Mouse (Mus musculus): Measurements from ENCODE around the gene Shc1. TPM values are rescaled to one million over a fixed set of nuclear protein-coding genes. Genes with fewer than 3 reads are reported as not detected.

Gene Shc1
- polyA plus RNA-seq, 1 experiment from 2014 or later: 43.5 TPM

DNA sequence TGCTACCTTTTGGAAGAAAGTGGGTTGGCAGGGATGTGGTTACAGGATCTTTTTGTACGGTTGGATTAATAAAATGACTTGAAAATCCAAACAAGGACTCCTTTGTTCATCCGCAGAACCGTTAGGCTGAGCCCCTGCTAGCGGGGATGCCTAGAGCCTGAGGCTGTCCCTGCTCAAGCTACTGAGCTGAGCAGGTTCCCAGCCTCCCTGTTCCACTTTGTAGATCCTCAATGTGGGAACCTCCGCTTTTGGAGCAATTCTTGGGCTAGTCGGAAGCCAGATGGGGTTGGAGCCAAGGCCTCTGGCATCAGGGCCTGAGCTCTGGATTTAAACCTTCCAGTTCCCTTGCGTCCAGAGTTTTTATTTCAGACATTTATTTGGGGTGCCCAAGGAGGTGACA, 16.8 kb downstream of the Shc1 start:
- Histone ChIP-seq H3K4me1 (peaks cover 31% of the 10 kb centered on the region), H3K9ac (replicated peaks) (no peak overlapping the region)
- WGBS: 73% methylated on average over 7 of the region's 7 CpGs

GRCm38 (mm10) chr3:89436176-89437113, 18.2 kb downstream of the Shc1 start, which contains the start of gene Pbxip1:
TSS of gene Pbxip1 (plus strand) at chr3:89436706.
- WGBS: 4% methylated on average over 16 of the region's 16 CpGs
- H3K9ac ChIP-seq (replicated peaks): peak within 1 kb of the TSS; percentile 50

More for the DNA sequence above, 16.8 kb downstream of the Shc1 start:
- Histone ChIP-seq H3K9me3 (no peaks in the 10 kb centered on the region), H3K27ac (replicated peaks) (peak overlapping the region; percentile 1; the same call in 1 of the 2 replicates), H3K4me2 (replicated peaks) (no peak overlapping the region), H3K4me3 (no peak overlapping the region), H3K27me3 (no peaks in the 10 kb centered on the region), H3K36me3 (peaks cover 24% of the 10 kb centered on the region)
- no peak for ATAC-seq (ENCODE audit: low FRiP score, low read depth)

GRCm38 (mm10) chr3:89437269-89437668, 19.0 kb downstream of the Shc1 start:
- Histone ChIP-seq H3K36me3 (peaks cover 24% of the 10 kb centered on the region), H3K9ac (replicated peaks) (peak overlapping the region; percentile 50), H3K4me2 (replicated peaks) (peak overlapping the region; percentile 61), H3K9me3 (no peaks in the 10 kb centered on the region), H3K27ac (replicated peaks) (0 out of 2 replicates have a peak overlapping the region, but pooled peaks have one; percentile 15), H3K4me1 (peaks cover 21% of the 10 kb centered on the region), H3K27me3 (no peaks in the 10 kb centered on the region), H3K4me3 (peak overlapping the region; percentile 45)
- WGBS: 26% methylated on average over 5 of the region's 5 CpGs
- ATAC-seq (ENCODE audit: low FRiP score, low read depth): no peak

More at GRCm38 (mm10) chr3:89436176-89437113, 18.2 kb downstream of the Shc1 start, which contains the start of gene Pbxip1:
- peak within 1 kb of the TSS; percentile 61 for H3K4me2 ChIP-seq (replicated peaks)
- peaks cover 24% of the 10 kb centered on the region for H3K36me3 ChIP-seq
- ATAC-seq (ENCODE audit: low FRiP score, low read depth): peak; percentile 76
- H3K27me3 ChIP-seq: no peaks in the 10 kb centered on the region
- H3K27ac ChIP-seq (replicated peaks): 0 out of 2 replicates have a peak within 1 kb of the TSS, but pooled peaks have one; percentile 15
- H3K4me1 ChIP-seq: peaks cover 24% of the 10 kb centered on the region
- no peaks in the 10 kb centered on the region for H3K9me3 ChIP-seq
- peak within 1 kb of the TSS; percentile 45 for H3K4me3 ChIP-seq

GRCm38 (mm10) chr3:89440691-89441090, 22.4 kb downstream of the Shc1 start:
- WGBS: 92% methylated on average over 2 of the region's 2 CpGs

DNA sequence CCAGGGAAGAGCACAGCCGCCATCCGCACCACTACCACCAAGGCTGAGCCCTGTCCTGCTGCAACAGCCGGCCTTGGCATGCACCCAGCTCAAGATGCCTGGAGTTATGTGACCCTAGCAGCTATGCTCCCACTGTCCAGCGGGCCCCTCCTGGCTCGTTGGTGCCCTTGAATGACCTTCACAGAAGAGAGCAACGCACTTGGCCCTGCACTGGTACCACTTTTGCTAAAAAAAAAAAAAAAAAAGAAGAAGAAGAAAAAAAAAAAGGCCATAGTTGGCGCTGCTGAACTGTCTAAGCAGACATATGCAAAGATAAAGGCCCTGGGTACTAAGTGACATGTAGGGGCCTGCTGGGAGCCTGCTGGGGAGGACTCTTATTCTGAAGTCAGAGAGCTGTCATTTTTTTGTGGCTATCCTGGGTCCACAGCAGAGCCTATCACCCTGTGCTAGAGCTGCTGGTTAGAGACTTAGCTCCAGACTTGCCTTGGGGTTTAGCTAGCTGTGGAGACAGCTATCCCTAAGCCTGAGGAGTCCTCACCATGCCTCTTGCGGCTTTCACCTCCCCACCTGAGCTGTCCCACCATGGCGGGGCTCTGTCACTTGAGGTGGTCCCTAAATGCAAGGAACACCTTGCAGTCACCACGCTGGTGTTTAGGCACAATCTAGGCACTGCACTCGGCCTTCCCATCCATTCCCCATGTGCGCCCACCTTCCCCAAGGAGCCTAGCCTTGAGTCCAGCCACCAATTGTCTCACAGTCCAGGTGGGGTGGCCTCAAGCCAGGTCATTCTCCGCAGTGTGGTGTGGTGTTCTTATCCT, 30.7 kb downstream of the Shc1 start:
- ATAC-seq (ENCODE audit: low FRiP score, low read depth): no peak

More at GRCm38 (mm10) chr3:89440691-89441090, 22.4 kb downstream of the Shc1 start:
- Histone ChIP-seq H3K9ac (replicated peaks) (no peak overlapping the region), H3K27me3 (no peaks in the 10 kb centered on the region), H3K9me3 (no peaks in the 10 kb centered on the region), H3K27ac (replicated peaks) (no peak overlapping the region), H3K4me3 (no peak overlapping the region), H3K4me2 (replicated peaks) (no peak overlapping the region), H3K4me1 (peaks cover 16% of the 10 kb centered on the region), H3K36me3 (no peaks in the 10 kb centered on the region)
- ATAC-seq (ENCODE audit: low FRiP score, low read depth): no peak

GRCm38 (mm10) chr3:89449541-89449940, 31.3 kb downstream of the Shc1 start:
- WGBS: 47% methylated on average over 7 of the region's 7 CpGs
- H3K4me3 ChIP-seq: no peak overlapping the region

More for the DNA sequence above, 30.7 kb downstream of the Shc1 start:
- no peak overlapping the region for H3K4me2 ChIP-seq (replicated peaks)
- no peaks in the 10 kb centered on the region for H3K36me3 ChIP-seq
- H3K27ac ChIP-seq (replicated peaks): no peak overlapping the region
- H3K4me3 ChIP-seq: no peak overlapping the region
- no peak overlapping the region for H3K9ac ChIP-seq (replicated peaks)
- WGBS: 75% methylated on average over 13 of the region's 13 CpGs
- H3K4me1 ChIP-seq: no peaks in the 10 kb centered on the region
- no peaks in the 10 kb centered on the region for H3K9me3 ChIP-seq
- no peaks in the 10 kb centered on the region for H3K27me3 ChIP-seq

GRCm38 (mm10) chr3:89451916-89452315, 33.7 kb downstream of the Shc1 start:
- Histone ChIP-seq H3K9ac (replicated peaks) (no peak overlapping the region), H3K9me3 (no peaks in the 10 kb centered on the region), H3K4me2 (replicated peaks) (no peak overlapping the region), H3K4me3 (no peak overlapping the region), H3K4me1 (0 out of 2 replicates have a peak, but pooled peaks cover 2% of the 10 kb centered on the region), H3K36me3 (no peaks in the 10 kb centered on the region), H3K27me3 (no peaks in the 10 kb centered on the region), H3K27ac (replicated peaks) (0 out of 2 replicates have a peak overlapping the region, but pooled peaks have one; percentile 15)
- no peak for ATAC-seq (ENCODE audit: low FRiP score, low read depth)
- WGBS: 91% methylated on average over 1 of the region's 1 CpGs

More at GRCm38 (mm10) chr3:89449541-89449940, 31.3 kb downstream of the Shc1 start:
- Histone ChIP-seq H3K27ac (replicated peaks) (no peak overlapping the region), H3K27me3 (no peaks in the 10 kb centered on the region), H3K9me3 (no peaks in the 10 kb centered on the region), H3K4me2 (replicated peaks) (no peak overlapping the region), H3K4me1 (no peaks in the 10 kb centered on the region), H3K9ac (replicated peaks) (no peak overlapping the region), H3K36me3 (no peaks in the 10 kb centered on the region)
- no peak for ATAC-seq (ENCODE audit: low FRiP score, low read depth)

GRCm38 (mm10) chr3:89454401-89455177, 36.3 kb downstream of the Shc1 start, which contains the start of gene Pmvk:
TSS of gene Pmvk (plus strand) at chr3:89454541.
- Histone ChIP-seq H3K4me3 (no peak within 1 kb of the TSS), H3K27ac (replicated peaks) (no peak within 1 kb of the TSS), H3K9me3 (no peaks in the 10 kb centered on the region), H3K36me3 (no peaks in the 10 kb centered on the region), H3K4me1 (peaks cover 5% of the 10 kb centered on the region; the same call in 1 of the 2 replicates), H3K4me2 (replicated peaks) (no peak within 1 kb of the TSS), H3K27me3 (no peaks in the 10 kb centered on the region), H3K9ac (replicated peaks) (no peak within 1 kb of the TSS)
- no peak for ATAC-seq (ENCODE audit: low FRiP score, low read depth)
- 61% methylated on average over 10 of the region's 10 CpGs for WGBS

DNA sequence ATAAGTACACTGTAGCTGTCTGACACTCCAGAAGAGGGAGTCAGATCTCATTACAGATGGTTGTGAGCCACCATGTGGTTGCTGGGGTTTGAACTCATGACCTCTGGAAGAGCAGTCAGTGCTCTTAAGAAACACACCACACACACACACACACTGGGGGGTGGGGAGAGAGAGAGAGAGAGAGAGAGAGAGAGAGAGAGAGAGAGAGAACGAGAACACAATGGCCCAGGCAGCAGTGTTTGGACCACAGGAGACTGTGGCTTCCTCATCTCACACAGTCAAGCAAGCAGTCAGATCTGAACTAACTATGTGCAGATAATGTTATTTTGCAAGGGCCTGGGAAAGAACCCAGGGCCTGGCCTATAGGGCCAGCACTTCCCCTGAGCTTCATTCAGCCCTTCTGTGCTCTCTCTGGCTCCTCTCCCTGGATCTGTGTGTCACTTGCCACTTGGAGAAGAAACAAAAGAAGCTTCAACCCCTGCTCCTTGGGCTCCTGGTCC, 37.6 kb downstream of the Shc1 start:
- H3K4me1 ChIP-seq: peaks cover 17% of the 10 kb centered on the region
- WGBS: 25% methylated on average over 1 of the region's 1 CpGs
- H3K4me2 ChIP-seq (replicated peaks): no peak overlapping the region
- no peaks in the 10 kb centered on the region for H3K9me3 ChIP-seq
- H3K27ac ChIP-seq (replicated peaks): no peak overlapping the region
- ATAC-seq (ENCODE audit: low FRiP score, low read depth): no peak
- no peak overlapping the region for H3K9ac ChIP-seq (replicated peaks)
- H3K27me3 ChIP-seq: no peaks in the 10 kb centered on the region
- no peak overlapping the region for H3K4me3 ChIP-seq
- H3K36me3 ChIP-seq: no peaks in the 10 kb centered on the region

- Histone ChIP-seq H3K27me3 (no peaks in the 10 kb centered on the region), H3K4me1 (peaks cover 17% of the 10 kb centered on the region), H3K9ac (replicated peaks) (no peak overlapping the region), H3K36me3 (no peaks in the 10 kb centered on the region), H3K27ac (replicated peaks) (no peak overlapping the region), H3K9me3 (no peaks in the 10 kb centered on the region), H3K4me2 (replicated peaks) (no peak overlapping the region), H3K4me3 (no peak overlapping the region)
- 35% methylated on average over 10 of the region's 10 CpGs for WGBS
- no peak for ATAC-seq (ENCODE audit: low FRiP score, low read depth)
Measured at GRCm38 (mm10) chr3:89456726-89457665, 38.8 kb downstream of the Shc1 start.
